Mouse (Mus musculus) cerebellum, adult 11-12 months (tissue): ENCODE measurements around the gene Scn4b.

ENCODE experiments used
- DNase-seq: peaks from one replicate; pipeline ENCODE4 v3.0.0; 2022

Gene Scn4b

DNA sequence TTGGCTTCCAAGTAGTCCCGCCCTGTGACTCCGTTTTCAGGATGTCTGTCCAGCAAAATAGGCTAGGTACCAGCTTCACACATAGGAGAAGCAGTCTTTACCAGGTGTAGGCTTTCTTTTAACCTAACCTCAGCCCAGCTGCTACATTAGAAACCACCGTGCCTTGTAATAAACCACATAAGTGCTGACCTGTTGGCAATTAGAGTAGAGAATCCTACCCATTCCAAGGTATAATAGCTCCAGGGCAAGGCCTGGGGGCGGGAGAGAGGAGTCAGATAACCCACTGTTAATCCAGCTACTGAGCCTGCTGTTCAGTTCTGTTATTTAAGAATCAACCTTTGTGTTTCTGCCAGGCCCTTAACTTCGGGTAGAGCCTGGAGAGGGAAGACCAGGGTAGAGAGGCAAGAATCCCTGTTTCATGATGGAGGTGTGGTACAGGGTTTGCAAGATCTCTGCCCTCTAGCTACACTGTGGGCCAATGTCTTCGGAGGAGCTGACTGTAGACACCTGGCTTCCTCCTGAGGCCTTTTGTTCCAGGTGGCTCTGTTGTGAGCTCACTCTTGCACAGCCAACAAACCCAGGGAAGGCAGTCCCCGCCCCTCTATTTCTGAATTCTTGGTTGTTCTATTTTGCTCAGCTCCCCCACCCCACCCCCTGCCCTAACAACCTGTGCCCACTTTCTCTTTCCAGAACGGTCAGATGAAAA is 58.1 kb downstream of the Scn4b start:
- no peak for DNase-seq

DNA sequence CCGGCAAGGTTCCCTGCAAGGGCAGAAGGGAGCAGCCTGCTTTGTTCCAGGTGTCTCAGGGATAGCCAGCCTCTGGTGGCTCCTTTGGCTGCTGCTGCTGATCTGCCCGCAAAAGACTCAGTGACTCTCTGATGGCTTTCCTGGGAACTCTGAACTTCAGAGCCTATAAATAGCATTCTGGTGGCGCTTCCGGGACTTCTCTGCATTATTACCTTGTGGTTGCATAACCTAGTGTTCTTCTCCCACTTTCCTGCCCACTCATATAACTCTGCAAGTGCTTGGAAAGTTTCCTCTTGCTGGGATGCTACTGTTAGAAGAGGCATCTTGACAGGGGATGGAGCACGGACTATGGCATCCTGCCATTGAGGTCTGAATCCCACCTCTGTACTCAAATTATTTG is 59.4 kb downstream of the Scn4b start:
- DNase-seq, result no peak

GRCm38 (mm10) chr9:45201319-45201947 is 63.2 kb downstream of the Scn4b start:
- no peak for DNase-seq

GRCm38 (mm10) chr9:45202021-45202798 is 64.0 kb downstream of the Scn4b start:
- no peak for DNase-seq
